Mouse (Mus musculus) right cerebral cortex, adult 18-20 months (tissue): ENCODE measurements around the gene Ate1.
A peak's percentile ranks its signal among the peaks of the same experiment; 100 is the strongest.
"Not testable (repeated sequence)": the region's sequence is repeated elsewhere in the genome, so short reads cannot be mapped to it uniquely, and the experiment has no call there.

Experiments
- DNase-seq: peaks from one replicate; pipeline ENCODE4 v3.0.0; 2022; ENCODE audit warnings: mixed read lengths

The Ate1 gene

GRCm38 (mm10) chr7:130520812-130521422 lies 748 bp upstream of the Ate1 start:
- DNase-seq: no peak

- peak; percentile 98 for DNase-seq
Measured at GRCm38 (mm10) chr7:130519096-130520048, 797 bp downstream of the Ate1 start.

DNA sequence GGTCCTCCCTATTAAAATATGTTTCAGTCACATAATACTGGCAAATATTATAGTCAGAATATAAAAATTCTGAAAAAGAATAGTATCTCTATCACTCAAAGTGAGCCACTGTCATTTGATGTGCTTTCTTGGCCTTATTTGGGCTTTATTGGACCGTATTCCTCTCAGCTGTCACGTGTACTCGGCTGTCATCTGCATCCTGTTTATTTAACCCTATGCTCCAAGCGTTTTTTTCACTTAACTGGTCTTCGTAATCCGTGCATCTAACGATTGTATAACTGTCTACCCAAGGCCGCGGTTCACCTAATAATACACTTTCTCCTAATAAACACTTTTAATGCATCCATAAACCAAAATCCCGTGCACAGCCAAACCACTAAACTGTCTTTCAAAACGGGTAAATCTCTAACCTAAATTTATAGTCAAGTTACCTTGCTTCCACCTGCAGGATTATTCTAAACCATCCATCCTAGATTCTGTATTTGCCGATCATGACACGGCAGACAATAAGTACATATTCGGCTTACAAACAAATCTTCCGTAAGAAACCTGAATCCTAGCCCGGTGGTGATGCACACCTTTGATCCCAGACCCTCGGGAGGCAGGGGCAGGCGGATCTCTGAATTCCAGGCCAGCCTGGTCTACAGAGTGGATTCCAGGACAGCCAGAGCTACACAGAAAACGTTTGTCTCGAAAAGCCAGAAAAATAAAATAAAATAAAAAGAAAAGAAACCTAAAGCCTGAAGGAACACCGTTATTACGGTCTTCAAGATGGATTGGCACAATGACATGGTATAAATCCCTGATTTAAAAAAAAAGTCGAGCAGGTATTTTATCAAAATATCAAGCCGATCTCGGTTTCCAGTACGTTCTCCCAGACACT lies 1.7 kb downstream of the Ate1 start:
- DNase-seq: no peak

- DNase-seq: no peak
Measured at GRCm38 (mm10) chr7:130510243-130510642, 9.9 kb downstream of the Ate1 start.

- no peak for DNase-seq
Measured at GRCm38 (mm10) chr7:130503006-130503405, 17.2 kb downstream of the Ate1 start.

- DNase-seq: no peak
Measured at GRCm38 (mm10) chr7:130501499-130501898, 18.7 kb downstream of the Ate1 start.

GRCm38 (mm10) chr7:130493346-130493745 lies 26.8 kb downstream of the Ate1 start:
- no peak for DNase-seq

GRCm38 (mm10) chr7:130492026-130492425 lies 28.1 kb downstream of the Ate1 start:
- DNase-seq: no peak

DNA sequence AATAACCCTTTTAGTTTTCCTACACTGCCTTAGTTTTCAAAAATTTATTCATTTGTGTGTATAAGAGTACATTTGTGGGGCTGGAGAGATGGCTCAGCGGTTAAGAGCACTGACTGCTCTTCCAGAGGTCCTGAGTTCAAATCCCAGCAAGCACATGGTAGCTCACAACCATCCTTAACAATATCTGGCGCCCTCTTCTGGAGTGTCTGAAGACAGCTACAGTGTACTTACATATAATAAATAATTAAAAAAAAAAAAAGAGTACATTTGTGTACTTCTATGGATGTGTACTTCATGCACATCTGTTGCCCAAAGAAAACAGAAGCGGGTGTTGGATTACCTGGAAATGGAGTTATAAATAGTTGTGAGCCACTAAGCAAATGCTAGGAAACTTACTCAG lies 41.2 kb downstream of the Ate1 start:
- DNase-seq: not testable (repeated sequence)

DNA sequence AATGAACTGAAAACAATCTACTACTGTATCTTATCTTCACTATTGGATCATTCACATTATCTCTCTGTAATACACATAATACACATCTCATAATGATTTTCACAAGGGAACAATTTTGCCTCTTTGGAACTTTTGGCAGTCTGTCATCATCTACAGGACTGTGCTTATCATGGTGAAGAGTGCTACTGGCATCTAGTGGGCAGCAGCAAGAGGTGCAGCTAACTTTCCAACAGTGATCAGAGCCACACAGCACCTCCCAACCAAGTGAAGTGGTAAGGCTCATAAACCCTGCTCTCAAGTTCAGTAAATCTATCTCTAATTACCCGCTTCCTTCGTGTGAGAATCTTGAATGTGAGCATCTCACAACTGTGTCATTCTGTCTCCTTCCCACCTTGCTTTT lies 44.2 kb downstream of the Ate1 start:
- DNase-seq: peak; percentile 57

GRCm38 (mm10) chr7:130473881-130474280 lies 46.3 kb downstream of the Ate1 start:
- no peak for DNase-seq

- DNase-seq: no peak
Measured at GRCm38 (mm10) chr7:130472683-130473082, 47.5 kb downstream of the Ate1 start.

GRCm38 (mm10) chr7:130471045-130471444 lies 49.1 kb downstream of the Ate1 start:
- no peak for DNase-seq

DNA sequence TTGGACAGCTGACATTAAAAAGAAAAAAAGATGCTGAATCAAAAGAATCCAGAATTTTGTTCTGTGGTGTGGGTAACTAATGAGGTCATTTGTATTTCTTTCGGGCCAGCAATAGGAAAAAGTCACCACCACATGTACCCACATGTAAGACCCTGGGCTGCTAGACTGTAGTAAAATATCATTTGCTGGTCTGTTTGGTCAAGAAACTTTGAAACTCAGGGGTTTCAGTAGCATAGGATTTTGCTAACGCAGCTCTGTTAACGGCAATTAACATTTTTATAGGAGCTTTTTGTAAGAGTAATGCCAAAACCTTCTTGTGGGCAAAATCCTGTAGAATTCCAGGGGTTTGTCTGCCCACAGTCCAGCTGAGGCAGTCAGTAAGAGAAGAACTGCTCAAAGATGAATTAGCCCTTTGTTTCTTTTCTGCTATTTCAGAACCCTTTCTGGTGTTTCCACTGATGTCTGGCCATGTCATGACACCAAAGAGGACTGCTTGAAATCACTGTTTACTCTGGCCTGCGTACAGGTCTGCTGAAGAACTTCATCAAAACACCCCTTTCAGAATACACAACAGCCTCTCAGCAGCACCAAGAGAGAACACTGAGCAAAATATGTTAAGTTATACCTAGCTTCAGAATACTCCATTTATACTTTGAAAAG lies 64.5 kb downstream of the Ate1 start:
- DNase-seq: no peak

DNA sequence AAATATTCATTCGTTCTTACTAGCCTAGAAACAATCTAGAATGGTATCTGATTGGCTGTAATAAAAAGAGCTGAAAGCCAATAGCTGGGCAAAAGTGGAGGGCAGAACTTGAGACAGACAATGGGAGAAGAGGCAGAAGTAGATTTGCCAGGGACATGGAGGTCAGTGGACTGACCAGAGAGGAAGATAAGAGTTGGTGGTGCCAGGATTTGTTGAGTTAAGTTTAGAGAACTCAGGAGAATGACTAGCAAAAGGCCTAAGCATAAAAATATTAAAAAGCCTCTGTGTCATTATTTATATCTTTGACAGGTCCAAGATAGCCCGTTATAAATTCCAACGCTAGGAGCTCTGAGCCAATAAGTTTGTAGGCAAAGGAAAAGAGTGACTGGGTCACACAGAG lies 65.9 kb downstream of the Ate1 start:
- DNase-seq: no peak

DNA sequence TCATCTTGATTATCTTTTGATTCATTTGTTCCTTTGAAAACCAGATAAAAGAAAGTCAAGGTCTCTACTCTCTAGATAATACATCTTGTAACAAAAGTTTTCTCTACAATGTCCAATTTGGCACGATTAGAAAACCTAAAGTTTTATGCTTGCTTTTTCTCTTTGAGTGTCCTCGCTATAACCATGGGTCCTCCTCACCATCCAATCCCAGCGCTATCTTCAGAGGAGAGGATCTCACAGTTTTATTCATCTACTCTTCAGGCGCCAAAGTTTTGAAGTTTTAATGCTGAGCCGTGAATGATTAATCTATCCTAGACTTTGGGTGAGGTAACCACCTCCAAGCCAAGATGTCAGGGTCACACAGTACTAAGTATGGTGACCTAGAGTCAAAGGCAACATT lies 84.4 kb downstream of the Ate1 start:
- no peak for DNase-seq

- no peak for DNase-seq
Measured at GRCm38 (mm10) chr7:130432141-130432540, 88.0 kb downstream of the Ate1 start.

- no peak for DNase-seq
Measured at GRCm38 (mm10) chr7:130426586-130426985, 93.6 kb downstream of the Ate1 start.

GRCm38 (mm10) chr7:130425991-130426390 lies 94.2 kb downstream of the Ate1 start:
- no peak for DNase-seq

GRCm38 (mm10) chr7:130419961-130420360 lies 100.2 kb downstream of the Ate1 start:
- DNase-seq: no peak

DNA sequence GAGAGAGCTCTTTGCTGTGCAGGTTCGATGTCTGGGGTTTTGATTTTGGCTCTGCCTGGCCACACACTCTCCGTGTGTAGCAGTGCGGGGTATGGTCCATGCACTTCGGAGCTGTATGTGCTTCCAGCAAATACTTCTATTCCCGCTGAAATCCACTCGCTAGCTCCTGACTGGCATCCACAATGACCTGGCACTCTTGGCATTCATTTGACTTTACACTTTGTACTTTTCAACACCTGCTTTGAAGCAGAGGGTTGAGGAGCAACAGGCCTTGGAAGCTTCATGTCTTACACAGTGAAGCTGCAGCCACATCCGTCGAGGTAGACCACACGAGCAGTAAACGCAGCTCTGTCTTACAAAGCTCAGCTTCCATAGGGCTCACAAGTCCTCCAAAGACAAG lies 112.5 kb downstream of the Ate1 start:
- DNase-seq: no peak

DNA sequence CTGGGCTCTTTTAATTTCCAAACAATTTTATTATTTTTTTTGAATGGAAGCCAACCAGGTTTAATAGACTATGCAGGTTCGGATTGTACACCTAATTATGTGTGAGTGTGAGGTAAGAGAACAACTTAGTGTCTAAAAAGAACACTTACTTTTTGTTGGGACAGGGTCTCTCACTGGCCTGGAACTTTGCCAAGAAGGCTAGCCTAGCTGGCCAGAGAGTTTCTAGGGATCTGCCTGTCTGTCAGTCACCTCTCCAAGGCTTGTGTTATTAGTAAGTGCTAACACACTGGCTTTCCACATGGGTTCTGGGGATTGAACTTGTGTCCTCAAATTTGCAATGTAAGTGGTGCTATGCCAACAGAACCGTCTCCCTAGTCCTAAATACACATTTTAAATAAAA lies 116.8 kb downstream of the Ate1 start:
- DNase-seq: no peak

GRCm38 (mm10) chr7:130394697-130395096 lies 125.5 kb downstream of the Ate1 start:
- no peak for DNase-seq
